Mouse (Mus musculus) stomach, postnatal 0 days (tissue): ENCODE data around the gene Ubr2. TPM values are rescaled to one million over a fixed set of nuclear protein-coding genes. Genes with fewer than 3 reads are reported as not detected.

Experiments
- ATAC-seq: fragments of 200-750 bp; cut with Nextera tagmentation; 2 replicates; pipeline ENCODE4 v1.8.0; 2017; ENCODE audit not compliant: low FRiP score, low TSS enrichment
- DNase-seq: peaks from one replicate; pipeline ENCODE4 v3.0.0-alpha.2; 2016; ENCODE audit warnings: low spot score
- H3K27ac ChIP-seq: fragments of 300-500 bp; sonication (generic); replicated peaks from 2 replicates; pipeline ENCODE4 v1.5.1; 2014; ENCODE audit warnings: mild to moderate bottlenecking, control low read depth
- H3K27me3 ChIP-seq: fragments of 300-500 bp; sonication (generic); 2 replicates; pipeline ENCODE4 v1.6.1; 2014; ENCODE audit warnings: low read length; ENCODE audit not compliant: control insufficient read depth, insufficient read depth
- H3K36me3 ChIP-seq: fragments of 300-500 bp; sonication (generic); 2 replicates; pipeline ENCODE4 v1.6.1; 2014; ENCODE audit warnings: low read length, mixed read lengths; ENCODE audit not compliant: control insufficient read depth, insufficient read depth
- H3K4me1 ChIP-seq: fragments of 300-500 bp; sonication (generic); replicated peaks from 2 replicates; pipeline ENCODE4 v1.6.1; 2014; ENCODE audit warnings: antibody characterized with exemption; ENCODE audit not compliant: control insufficient read depth, insufficient read depth
- H3K4me2 ChIP-seq: fragments of 300-500 bp; sonication (generic); replicated peaks from 2 replicates; pipeline ENCODE4 v1.6.1; 2014; ENCODE audit warnings: low read depth, mild to moderate bottlenecking, control low read depth, moderate library complexity
- H3K4me3 ChIP-seq: fragments of 300-500 bp; sonication (generic); 2 replicates; pipeline ENCODE4 v1.5.1; 2014; ENCODE audit warnings: low read depth, low read length, control low read depth
- H3K9ac ChIP-seq: fragments of 300-500 bp; sonication (generic); 2 replicates; pipeline ENCODE4 v1.6.1; 2014; ENCODE audit warnings: mild to moderate bottlenecking, low read length, control low read depth, mixed read lengths
- H3K9me3 ChIP-seq: fragments of 300-500 bp; sonication (generic); 2 replicates; pipeline ENCODE4 v1.6.1; 2016; ENCODE audit warnings: low read length; ENCODE audit not compliant: control insufficient read depth
- CTCF ChIP-seq: IDR thresholded peaks from 2 replicates; pipeline ENCODE4 v1.5.1; 2016; ENCODE audit warnings: antibody characterized with exemption, low read depth, mild to moderate bottlenecking, moderate library complexity
- EP300 ChIP-seq: optimal IDR thresholded peaks from 2 replicates; pipeline ENCODE3; 2016; ENCODE audit warnings: antibody characterized with exemption
- WGBS: fragments of 180-500 bp; shearing (Covaris S2); extraction: QIAGEN DNeasy Blood & Tissue Kit; methylation state at CpG from one replicate; pipeline ENCODE4 v1.1.7; 2014; 5-methylcytosine and 5-hydroxymethylcytosine counted together
- polyA plus RNA-seq: library from polyadenylated mRNA; unstranded; fragments of >200 nt; fragmentation: Nextera tagmentation; extraction: Ambion mirVana; gene quantifications from 2 replicates; pipeline ENCODE4 v1.2.1, GENCODE M21; 2015

Gene Ubr2
- polyA plus RNA-seq, 1 experiment from 2014 or later: 5.9 TPM

DNA sequence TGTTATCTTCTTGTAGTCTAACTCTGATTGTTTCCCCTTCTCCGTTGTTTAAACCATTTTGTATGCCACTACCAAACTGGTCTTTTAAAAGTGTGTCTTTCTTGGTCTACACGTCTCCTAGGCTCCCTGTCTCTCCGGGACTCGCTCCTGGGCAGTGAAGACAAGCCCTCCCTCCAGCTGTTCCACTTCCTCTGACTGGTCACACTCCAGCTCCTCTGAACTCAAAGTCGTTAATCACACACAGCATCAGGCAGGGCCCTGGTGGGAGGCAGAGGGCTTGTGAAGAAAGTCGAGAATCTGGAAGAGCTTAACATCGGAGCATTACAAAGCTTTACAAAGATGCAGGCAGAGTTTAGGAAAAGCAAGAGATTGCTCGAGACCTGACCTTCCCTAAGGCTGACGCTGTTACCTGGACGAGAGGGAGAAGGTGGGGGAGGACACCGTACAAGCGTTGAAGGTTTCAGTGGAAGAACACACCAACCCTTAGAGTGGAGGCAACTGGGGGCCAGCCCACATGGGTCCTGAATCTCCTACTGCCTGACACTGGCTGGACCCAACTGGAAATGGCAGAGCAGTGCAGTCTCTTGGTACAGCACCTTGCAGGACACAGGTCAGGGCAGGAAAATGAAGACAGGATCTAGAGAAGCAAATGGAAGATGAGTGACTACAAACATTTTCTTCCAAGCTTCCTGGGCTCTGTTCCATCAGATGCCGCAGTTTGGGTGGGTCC is 113.0 kb downstream of the Ubr2 start:
- H3K4me3 ChIP-seq: no peak overlapping the region
- H3K27me3 ChIP-seq: no peaks in the 10 kb centered on the region
- no peak overlapping the region for H3K9ac ChIP-seq
- no peaks in the 10 kb centered on the region for H3K36me3 ChIP-seq
- ATAC-seq (peak; percentile 65; the same call in 1 of the 2 replicates), DNase-seq (no peak)
- no peaks in the 10 kb centered on the region for H3K9me3 ChIP-seq
- TF ChIP-seq CTCF (no peak), EP300 (no peak)
- H3K4me1 ChIP-seq: peaks cover 5% of the 10 kb centered on the region; the same call in 1 of the 2 replicates
- H3K4me2 ChIP-seq: no peak overlapping the region
- WGBS: 28% methylated on average over 13 of the region's 13 CpGs
- 0 out of 2 replicates have a peak overlapping the region, but pooled peaks have one; percentile 53 for H3K27ac ChIP-seq

DNA sequence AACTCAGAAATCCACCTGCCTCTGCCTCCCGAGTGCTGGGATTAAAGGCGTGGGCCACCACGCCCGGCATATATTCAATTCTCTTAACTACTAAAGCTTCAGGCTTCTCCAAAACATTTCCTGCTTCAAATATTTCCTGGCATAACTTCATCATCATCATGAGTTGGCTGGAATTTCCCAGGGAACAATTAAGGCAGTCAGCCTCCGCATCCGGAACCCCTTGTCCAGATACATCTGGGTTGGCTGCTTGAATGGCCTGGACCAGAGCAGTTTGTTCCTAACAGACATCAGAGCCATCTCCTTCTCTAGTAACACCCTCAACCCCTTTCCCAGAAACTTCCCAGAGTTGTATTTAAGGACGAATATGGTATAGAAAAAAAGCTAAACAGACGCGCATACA is 114.9 kb downstream of the Ubr2 start:
- no peak overlapping the region for H3K9ac ChIP-seq
- ATAC-seq (no peak), DNase-seq (no peak)
- H3K36me3 ChIP-seq: no peaks in the 10 kb centered on the region
- H3K4me3 ChIP-seq: no peak overlapping the region
- no peak overlapping the region for H3K27ac ChIP-seq
- no peaks in the 10 kb centered on the region for H3K9me3 ChIP-seq
- H3K27me3 ChIP-seq: no peaks in the 10 kb centered on the region
- H3K4me2 ChIP-seq: no peak overlapping the region
- peaks cover 14% of the 10 kb centered on the region for H3K4me1 ChIP-seq
- 81% methylated on average over 9 of the region's 9 CpGs for WGBS
- no peak for TF ChIP-seq CTCF
- no peak for TF ChIP-seq EP300

- Histone ChIP-seq H3K27me3 (no peaks in the 10 kb centered on the region), H3K9ac (peak overlapping the region; percentile 90), H3K4me3 (peak overlapping the region; percentile 83), H3K27ac (peak overlapping the region; percentile 91), H3K4me1 (peaks cover 12% of the 10 kb centered on the region), H3K9me3 (no peaks in the 10 kb centered on the region), H3K36me3 (no peaks in the 10 kb centered on the region), H3K4me2 (peak overlapping the region; percentile 96)
- TF ChIP-seq CTCF: peak; percentile 32; the same call in 1 of the 2 replicates
- TF ChIP-seq EP300: no peak
- peak; percentile 61 for DNase-seq
- 1% methylated on average over 59 of the region's 64 CpGs for WGBS
- ATAC-seq: peak; percentile 24
These were observed 119.3 kb downstream of the Ubr2 start for GRCm38 (mm10) chr17:46890843-46891594.

- Histone ChIP-seq H3K9me3 (no peaks in the 10 kb centered on the region), H3K27me3 (no peaks in the 10 kb centered on the region), H3K27ac (peak within 1 kb of the TSS; percentile 94), H3K4me2 (peak within 1 kb of the TSS; percentile 96), H3K36me3 (no peaks in the 10 kb centered on the region), H3K9ac (peak within 1 kb of the TSS; percentile 90), H3K4me3 (peak within 1 kb of the TSS; percentile 83), H3K4me1 (peaks cover 12% of the 10 kb centered on the region)
- WGBS: under 1% methylated on average over 39 of the region's 40 CpGs
- ATAC-seq: peak; percentile 92
- peak; percentile 99 for DNase-seq
- TF ChIP-seq CTCF (no peak), EP300 (no peak)
These were observed 120.1 kb downstream of the Ubr2 start, which contains the start of gene Tbcc for GRCm38 (mm10) chr17:46890116-46890815. Gene Tbcc, plus strand, starts transcription at chr17:46890684.

- TF ChIP-seq CTCF: no peak
- TF ChIP-seq EP300: no peak
- WGBS: under 1% methylated on average over 44 of the region's 44 CpGs
- peak overlapping the region; percentile 61 for H3K4me2 ChIP-seq
- ATAC-seq (peak; percentile 36), DNase-seq (peak; percentile 81)
- peak overlapping the region; percentile 63 for H3K9ac ChIP-seq
- H3K4me3 ChIP-seq: peak overlapping the region; percentile 83
- H3K36me3 ChIP-seq: no peaks in the 10 kb centered on the region
- no peaks in the 10 kb centered on the region for H3K27me3 ChIP-seq
- H3K27ac ChIP-seq: peak overlapping the region; percentile 94
- H3K4me1 ChIP-seq: peaks cover 12% of the 10 kb centered on the region
- no peaks in the 10 kb centered on the region for H3K9me3 ChIP-seq
These were observed 120.8 kb downstream of the Ubr2 start for GRCm38 (mm10) chr17:46889450-46890084.
